Comparison of ENCODE assay signal across 20 mouse cellular contexts in the genomic region with DNA sequence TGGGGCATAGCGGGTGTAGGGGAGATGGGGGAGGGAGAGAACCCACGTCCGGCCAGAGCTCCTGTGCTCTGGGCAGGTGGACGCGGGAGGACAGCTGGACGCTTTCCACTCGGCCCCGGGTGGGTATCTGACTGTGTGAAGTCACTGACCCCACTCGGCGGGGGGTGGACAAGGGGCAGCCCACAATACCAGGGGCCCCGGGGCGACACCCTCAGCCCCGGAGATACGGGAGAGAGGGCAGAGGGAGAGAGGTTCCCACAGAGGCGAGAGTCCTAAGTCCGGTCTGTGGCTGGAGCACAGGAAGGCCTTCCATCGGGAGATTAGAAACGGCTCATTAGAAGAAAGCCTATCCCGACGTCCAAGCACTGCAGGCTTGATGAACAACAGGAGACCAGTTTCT.
A peak's percentile ranks its signal among the peaks of the same experiment; 100 is the strongest.
DNase-seq lines count a peak whose midpoint lies in the region; ATAC-seq and TF ChIP-seq lines count a peak whose summit lies in the region.
"Had no signal": no experiment of that assay in that cellular context is flagged by ENCODE, and none has a peak within 500 bp of the region (broad histone marks: within the 10 kb centered on the region; RNA-seq: fewer than 3 reads in every experiment).

No protein-coding gene starts in this region.

- H3K36me3 ChIP-seq in kidney, embryonic 16.5 days (ENCODE audit: insufficient read depth, low read length): no peaks in the 10 kb centered on the region
- no peaks in the 10 kb centered on the region for H3K36me3 ChIP-seq in intestine, embryonic 15.5 days
- no peaks in the 10 kb centered on the region for H3K36me3 ChIP-seq in stomach, postnatal 0 days (ENCODE audit: control insufficient read depth, insufficient read depth, low read length)
- H3K36me3 ChIP-seq: embryonic facial prominence, embryonic 10.5 days; heart, embryonic 12.5 days had no signal

- H3K9ac ChIP-seq in kidney, embryonic 16.5 days (replicated peaks; ENCODE audit: low read length): no peak overlapping the region
- H3K9ac ChIP-seq in intestine, embryonic 15.5 days: no peak overlapping the region
- H3K9ac ChIP-seq in stomach, postnatal 0 days (ENCODE audit: low read length): no peak overlapping the region
- H3K9ac ChIP-seq: forebrain, embryonic 13.5 days; forebrain, postnatal 0 days; heart, embryonic 12.5 days had no signal

- H3K27me3 ChIP-seq in kidney, embryonic 16.5 days (ENCODE audit: insufficient read depth, low read length): peaks cover 25% of the 10 kb centered on the region
- H3K27me3 ChIP-seq in intestine, embryonic 15.5 days (replicated peaks): peaks cover 14% of the 10 kb centered on the region; the same call in 1 of the 2 replicates
- no peaks in the 10 kb centered on the region for H3K27me3 ChIP-seq in stomach, postnatal 0 days (ENCODE audit: control insufficient read depth, insufficient read depth, low read length)
- H3K27me3 ChIP-seq: CH12.LX had no signal

- H3K4me1 ChIP-seq in kidney, embryonic 16.5 days (ENCODE audit: insufficient read depth, low read length): peaks cover 8% of the 10 kb centered on the region
- peaks cover 8% of the 10 kb centered on the region; the same call in 1 of the 2 replicates for H3K4me1 ChIP-seq in intestine, embryonic 15.5 days (replicated peaks)
- H3K4me1 ChIP-seq in stomach, postnatal 0 days (replicated peaks; ENCODE audit: control insufficient read depth, insufficient read depth): 0 out of 2 replicates have a peak, but pooled peaks cover 2% of the 10 kb centered on the region

- no peak for DNase-seq in kidney, postnatal 36 days
- peak; percentile 21 for DNase-seq in retina, embryonic 14.5 days (ENCODE audit: low spot score)
- DNase-seq in stomach, postnatal 0 days (ENCODE audit: low spot score): no peak
- no peak for DNase-seq in cerebellum, postnatal 4 days (ENCODE audit: low spot score in 2 of 2)
- no peak for DNase-seq in left cerebral cortex, postnatal 14 days (ENCODE audit: low spot score in 2 of 2)
- DNase-seq: adrenal gland, postnatal 14 days; cerebellum, adult 11-12 months; cerebellum, adult 9-10 months; cerebellum, postnatal 36 days; forebrain, postnatal 0 days; gastrocnemius, postnatal 14 days; heart, postnatal 36 days had no signal

- no peak for TF ChIP-seq EP300 in stomach, postnatal 0 days (optimal IDR thresholded peaks at IDR 0.05)

- ATAC-seq in kidney, embryonic 16.5 days (ENCODE audit: low FRiP score, low TSS enrichment): 0 out of 2 replicates have a peak, but pooled peaks have one; percentile 31
- ATAC-seq in intestine, embryonic 15.5 days: peak; percentile 37; the same call in 1 of the 2 replicates
- ATAC-seq in stomach, postnatal 0 days (ENCODE audit: low FRiP score, low TSS enrichment): peak; percentile 31; the same call in 1 of the 2 replicates
- ATAC-seq: activated CD4-positive, CD25-positive, alpha-beta regulatory T cell, adult 4 months; forebrain, embryonic 13.5 days; forebrain, postnatal 0 days; Patski had no signal

- H3K27ac ChIP-seq in kidney, embryonic 16.5 days (ENCODE audit: low read length): no peak overlapping the region
- no peak overlapping the region for H3K27ac ChIP-seq in intestine, embryonic 15.5 days
- no peak overlapping the region for H3K27ac ChIP-seq in stomach, postnatal 0 days (replicated peaks)
- H3K27ac ChIP-seq: embryonic facial prominence, embryonic 10.5 days; forebrain, embryonic 13.5 days had no signal

- 54% methylated on average over 20 of the region's 20 CpGs for WGBS in kidney, embryonic 16.5 days
- WGBS in intestine, embryonic 15.5 days: 66% methylated on average over 20 of the region's 20 CpGs
- 70% methylated on average over 20 of the region's 20 CpGs for WGBS in stomach, postnatal 0 days

- intact Hi-C loops in left cerebral cortex, postnatal 14 days (cut with DNase I): no loop called here

- H3K4me3 ChIP-seq in kidney, embryonic 16.5 days (ENCODE audit: low read length): no peak overlapping the region
- H3K4me3 ChIP-seq in intestine, embryonic 15.5 days (replicated peaks): no peak overlapping the region
- H3K4me3 ChIP-seq in stomach, postnatal 0 days (ENCODE audit: low read depth, low read length): no peak overlapping the region
- H3K4me3 ChIP-seq: embryonic facial prominence, embryonic 10.5 days; forebrain, embryonic 13.5 days; heart, embryonic 12.5 days had no signal

- TF ChIP-seq CTCF in stomach, postnatal 0 days (IDR thresholded peaks at IDR 0.05; ENCODE audit: low read depth): no peak

- H3K9me3 ChIP-seq in kidney, embryonic 16.5 days (ENCODE audit: low read length): no peaks in the 10 kb centered on the region
- no peaks in the 10 kb centered on the region for H3K9me3 ChIP-seq in intestine, embryonic 15.5 days
- no peaks in the 10 kb centered on the region for H3K9me3 ChIP-seq in stomach, postnatal 0 days (ENCODE audit: control insufficient read depth, low read length)
- H3K9me3 ChIP-seq: embryonic facial prominence, embryonic 10.5 days; forebrain, embryonic 13.5 days; heart, embryonic 12.5 days had no signal

- no peak overlapping the region for H3K4me2 ChIP-seq in kidney, embryonic 16.5 days (replicated peaks; ENCODE audit: low read depth, low read length)
- no peak overlapping the region for H3K4me2 ChIP-seq in intestine, embryonic 15.5 days (replicated peaks)
- H3K4me2 ChIP-seq in stomach, postnatal 0 days (replicated peaks; ENCODE audit: low read depth): no peak overlapping the region
- H3K4me2 ChIP-seq: forebrain, embryonic 13.5 days; heart, embryonic 12.5 days had no signal
